Mouse (Mus musculus) midbrain, embryonic 15.5 days (tissue): ENCODE results near the gene Pcnx2. TPM values are rescaled to one million over a fixed set of nuclear protein-coding genes. Genes with fewer than 3 reads are reported as not detected.
A peak's percentile ranks its signal among the peaks of the same experiment; 100 is the strongest.

Experiments used
- ATAC-seq: fragments of 200-750 bp; cut with Nextera tagmentation; replicated peaks from 2 replicates; pipeline ENCODE4 v1.8.0; 2017; ENCODE audit warnings: moderate TSS enrichment
- H3K27ac ChIP-seq: fragments of 300-500 bp; sonication (generic); 2 replicates; pipeline ENCODE4 v1.5.1; 2015; ENCODE audit warnings: mild to moderate bottlenecking, inconsistent platforms
- H3K27me3 ChIP-seq: fragments of 300-500 bp; sonication (generic); replicated peaks from 2 replicates; pipeline ENCODE4 v1.6.1; 2015; ENCODE audit warnings: inconsistent platforms
- H3K36me3 ChIP-seq: fragments of 300-500 bp; sonication (generic); replicated peaks from 2 replicates; pipeline ENCODE4 v1.6.1; 2015; ENCODE audit warnings: inconsistent platforms
- H3K4me1 ChIP-seq: fragments of 300-500 bp; sonication (generic); 2 replicates; pipeline ENCODE4 v1.6.1; 2015; ENCODE audit warnings: inconsistent platforms
- H3K4me2 ChIP-seq: fragments of 300-500 bp; sonication (generic); 2 replicates; pipeline ENCODE4 v1.6.1; 2015; ENCODE audit warnings: inconsistent platforms, mild to moderate bottlenecking, moderate library complexity
- H3K4me3 ChIP-seq: fragments of 300-500 bp; sonication (generic); 2 replicates; pipeline ENCODE4 v1.5.1; 2015; ENCODE audit warnings: mild to moderate bottlenecking, inconsistent platforms
- H3K9ac ChIP-seq: fragments of 300-500 bp; sonication (generic); 2 replicates; pipeline ENCODE4 v1.6.1; 2015; ENCODE audit warnings: mild to moderate bottlenecking, inconsistent platforms
- H3K9me3 ChIP-seq: fragments of 300-500 bp; sonication (generic); 2 replicates; pipeline ENCODE4 v1.6.1; 2016; ENCODE audit warnings: inconsistent platforms
- WGBS: fragments of 180-500 bp; shearing (Covaris S2); methylation state at CpG from one replicate; pipeline ENCODE4 v1.1.7; 2015; ENCODE audit warnings: mixed read lengths; 5-methylcytosine and 5-hydroxymethylcytosine counted together
- polyA plus RNA-seq: library from polyadenylated mRNA; unstranded; fragments of >200 nt; fragmentation: Nextera tagmentation; extraction: Ambion mirVana; gene quantifications from 2 replicates; pipeline ENCODE4 v1.2.1, GENCODE M21; 2015

The Pcnx2 gene
- polyA plus RNA-seq, 1 experiment from 2014 or later: 7.5 TPM

DNA sequence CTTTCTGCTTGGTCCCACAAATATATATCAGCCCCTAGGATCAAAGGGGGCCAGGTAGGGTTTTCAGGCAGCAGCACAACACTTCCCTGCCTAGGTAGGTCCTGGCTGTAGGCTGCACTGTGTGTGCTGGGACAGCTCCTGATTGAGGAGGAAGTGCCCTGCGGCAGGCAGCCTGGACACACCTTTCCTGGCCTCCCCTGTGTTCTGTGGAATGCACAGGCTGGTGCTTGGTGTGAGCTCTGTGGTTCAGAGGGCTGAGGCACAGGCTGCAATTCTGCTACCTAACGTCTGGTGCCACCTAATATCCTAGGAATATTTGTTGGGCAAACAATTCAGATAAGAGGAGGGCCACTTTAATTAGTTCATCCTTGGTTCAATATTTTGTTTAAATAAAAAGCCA lies 156.3 kb downstream of the Pcnx2 start:
- Histone ChIP-seq H3K27me3 (no peaks in the 10 kb centered on the region), H3K4me2 (no peak overlapping the region), H3K4me3 (no peak overlapping the region), H3K9ac (no peak overlapping the region), H3K36me3 (no peaks in the 10 kb centered on the region), H3K4me1 (no peaks in the 10 kb centered on the region), H3K27ac (no peak overlapping the region), H3K9me3 (no peaks in the 10 kb centered on the region)
- 78% methylated on average over 2 of the region's 2 CpGs for WGBS
- no peak for ATAC-seq

DNA sequence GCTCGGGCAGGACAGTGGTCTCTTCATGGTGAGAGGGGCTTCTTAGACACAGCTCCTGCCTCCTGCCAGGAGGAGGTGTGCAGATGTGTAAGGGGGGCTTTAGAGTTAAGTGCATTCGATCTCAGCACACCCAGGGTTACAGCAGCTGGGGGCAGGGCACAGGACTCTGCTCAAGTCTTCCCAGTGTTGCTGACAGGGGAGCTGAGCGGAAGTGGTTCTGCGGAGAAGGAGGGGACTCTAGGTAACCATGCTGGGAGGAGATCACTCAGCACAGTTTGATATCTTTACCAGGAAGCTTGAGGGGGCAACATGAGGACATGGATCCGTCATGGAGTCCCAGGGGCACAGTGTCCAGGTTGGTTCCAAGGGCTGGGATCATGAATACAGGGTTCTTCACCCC lies 156.7 kb downstream of the Pcnx2 start:
- no peaks in the 10 kb centered on the region for H3K9me3 ChIP-seq
- H3K4me2 ChIP-seq: no peak overlapping the region
- no peak overlapping the region for H3K9ac ChIP-seq
- H3K27me3 ChIP-seq: no peaks in the 10 kb centered on the region
- H3K27ac ChIP-seq: no peak overlapping the region
- no peak for ATAC-seq
- no peaks in the 10 kb centered on the region for H3K36me3 ChIP-seq
- H3K4me3 ChIP-seq: no peak overlapping the region
- no peaks in the 10 kb centered on the region for H3K4me1 ChIP-seq
- 76% methylated on average over 5 of the region's 5 CpGs for WGBS

GRCm38 (mm10) chr8:125740655-125741054 lies 157.5 kb downstream of the Pcnx2 start:
- Histone ChIP-seq H3K4me1 (no peaks in the 10 kb centered on the region), H3K4me2 (no peak overlapping the region), H3K27ac (no peak overlapping the region), H3K9ac (no peak overlapping the region), H3K9me3 (no peaks in the 10 kb centered on the region), H3K4me3 (no peak overlapping the region), H3K27me3 (no peaks in the 10 kb centered on the region), H3K36me3 (no peaks in the 10 kb centered on the region)
- no peak for ATAC-seq
- 59% methylated on average over 10 of the region's 10 CpGs for WGBS

GRCm38 (mm10) chr8:125738956-125739355 lies 159.2 kb downstream of the Pcnx2 start:
- no peak overlapping the region for H3K4me2 ChIP-seq
- H3K27me3 ChIP-seq: no peaks in the 10 kb centered on the region
- no peak for ATAC-seq
- H3K4me1 ChIP-seq: peaks cover 5% of the 10 kb centered on the region; the same call in 1 of the 2 replicates
- H3K9me3 ChIP-seq: no peaks in the 10 kb centered on the region
- H3K4me3 ChIP-seq: no peak overlapping the region
- H3K36me3 ChIP-seq: no peaks in the 10 kb centered on the region
- no peak overlapping the region for H3K27ac ChIP-seq
- WGBS: 72% methylated on average over 4 of the region's 4 CpGs
- H3K9ac ChIP-seq: no peak overlapping the region

DNA sequence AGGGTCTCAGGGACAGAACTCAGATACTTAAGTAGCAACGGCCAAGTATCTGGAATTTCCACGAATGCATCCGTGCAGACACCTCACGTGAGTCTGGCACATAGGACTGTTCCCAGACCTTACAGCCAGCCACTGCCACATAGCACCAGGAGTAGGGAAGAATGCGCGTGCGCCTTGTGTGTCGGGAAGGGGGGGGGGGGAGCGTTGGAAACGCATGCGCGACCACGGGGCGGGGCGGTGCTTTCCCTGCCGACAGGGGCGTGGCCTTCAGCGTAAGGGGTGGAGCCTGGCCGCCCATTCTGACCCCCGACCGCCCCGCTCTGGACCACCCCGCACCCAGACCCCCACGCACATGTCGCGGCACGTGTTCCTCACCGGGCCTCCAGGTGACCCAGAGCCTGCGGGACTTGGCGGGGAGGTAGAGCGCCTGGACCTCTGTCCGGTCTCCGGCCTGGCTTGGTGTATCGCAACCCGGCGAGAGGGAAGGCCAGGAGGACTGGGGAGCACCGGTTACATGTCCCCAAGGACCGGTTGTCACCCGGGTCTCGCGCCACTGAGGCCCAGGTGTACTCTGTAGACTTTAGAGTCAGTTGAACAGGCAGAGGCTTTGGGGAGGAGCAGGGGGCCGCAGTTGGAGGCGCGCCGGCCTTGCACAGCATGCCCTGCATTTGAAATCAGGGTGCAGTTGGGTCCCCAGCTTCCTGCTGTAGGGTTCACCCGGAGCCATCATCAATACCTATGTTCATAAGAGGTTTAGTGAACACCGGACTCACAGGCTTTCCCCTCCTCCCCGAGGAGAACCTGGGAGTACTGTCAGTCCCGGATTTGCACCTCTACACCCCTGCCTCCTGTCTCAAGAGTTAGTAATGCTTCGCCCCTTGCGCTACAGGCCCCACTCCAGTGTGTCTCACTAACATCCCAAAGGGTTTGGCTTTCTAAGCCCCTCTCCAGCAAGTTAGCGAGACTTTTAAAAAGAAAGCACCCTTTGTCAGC lies 163.9 kb downstream of the Pcnx2 start:
- Histone ChIP-seq H3K4me1 (peaks cover 8% of the 10 kb centered on the region), H3K9me3 (no peaks in the 10 kb centered on the region), H3K36me3 (no peaks in the 10 kb centered on the region), H3K27ac (0 out of 2 replicates have a peak overlapping the region, but pooled peaks have one; percentile 27), H3K27me3 (no peaks in the 10 kb centered on the region), H3K9ac (peak overlapping the region; percentile 82), H3K4me3 (peak overlapping the region; percentile 79), H3K4me2 (peak overlapping the region; percentile 92)
- ATAC-seq: peak; percentile 95
- 6% methylated on average over 52 of the region's 52 CpGs for WGBS

DNA sequence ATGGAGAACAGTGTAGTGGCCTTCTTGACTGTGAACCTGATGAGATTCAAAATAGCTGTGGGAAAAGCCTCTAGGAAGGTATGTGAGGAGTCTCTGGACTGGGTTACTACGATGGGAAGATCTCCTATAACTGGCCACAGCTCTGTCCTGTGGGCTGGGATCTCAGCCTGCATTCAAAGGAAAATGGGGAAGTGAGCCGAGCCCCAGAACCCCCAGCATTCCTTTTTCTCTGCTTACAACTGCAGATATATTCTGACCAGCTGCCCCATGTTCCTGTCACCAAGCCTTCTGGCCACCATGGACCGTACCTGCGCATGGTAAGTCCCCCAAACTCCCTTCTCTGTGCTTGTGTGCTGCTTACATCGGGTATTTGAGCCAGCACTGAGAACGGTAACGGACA lies 168.4 kb downstream of the Pcnx2 start, which contains the start of gene Ntpcr:
TSS of gene Ntpcr (plus strand) at position 218 of the 400 bp plus-strand sequence.
- H3K27me3 ChIP-seq: no peaks in the 10 kb centered on the region
- H3K9me3 ChIP-seq: no peaks in the 10 kb centered on the region
- no peak for ATAC-seq
- no peak within 1 kb of the TSS for H3K9ac ChIP-seq
- no peak within 1 kb of the TSS for H3K4me2 ChIP-seq
- H3K36me3 ChIP-seq: no peaks in the 10 kb centered on the region
- no peak within 1 kb of the TSS for H3K27ac ChIP-seq
- peaks cover 7% of the 10 kb centered on the region for H3K4me1 ChIP-seq
- 84% methylated on average over 7 of the region's 7 CpGs for WGBS
- H3K4me3 ChIP-seq: no peak within 1 kb of the TSS

- Histone ChIP-seq H3K9me3 (no peaks in the 10 kb centered on the region), H3K27me3 (no peaks in the 10 kb centered on the region), H3K4me3 (no peak overlapping the region), H3K9ac (no peak overlapping the region), H3K36me3 (no peaks in the 10 kb centered on the region), H3K4me1 (no peaks in the 10 kb centered on the region), H3K4me2 (no peak overlapping the region), H3K27ac (no peak overlapping the region)
- no peak for ATAC-seq
- 59% methylated on average over 8 of the region's 8 CpGs for WGBS
Measured at GRCm38 (mm10) chr8:125727797-125728196, 170.3 kb downstream of the Pcnx2 start.

DNA sequence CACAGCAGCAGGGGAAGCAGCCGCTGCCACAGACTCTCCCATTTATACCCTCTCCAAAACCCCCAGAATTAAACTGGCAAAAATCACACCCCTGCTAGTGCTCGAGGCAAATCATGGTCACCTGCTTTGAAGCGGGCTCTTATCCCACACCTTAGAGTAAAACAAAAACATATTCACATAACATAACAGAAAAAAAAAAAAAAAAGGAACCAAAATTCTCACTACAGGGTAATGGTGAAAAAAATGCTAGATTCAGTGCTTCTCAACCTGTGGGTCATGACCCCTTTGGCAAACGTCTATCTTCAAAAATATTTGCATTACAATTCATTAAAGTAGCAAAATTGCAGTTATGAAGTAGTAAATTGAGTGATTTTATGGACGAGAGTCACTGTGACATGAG lies 171.1 kb downstream of the Pcnx2 start:
- no peak for ATAC-seq
- Histone ChIP-seq H3K9me3 (no peaks in the 10 kb centered on the region), H3K4me1 (no peaks in the 10 kb centered on the region), H3K4me3 (no peak overlapping the region), H3K36me3 (no peaks in the 10 kb centered on the region), H3K27ac (no peak overlapping the region), H3K9ac (no peak overlapping the region), H3K4me2 (no peak overlapping the region), H3K27me3 (no peaks in the 10 kb centered on the region)
- WGBS: 84% methylated on average over 5 of the region's 5 CpGs

- Histone ChIP-seq H3K4me3 (no peak overlapping the region), H3K27me3 (no peaks in the 10 kb centered on the region), H3K4me1 (no peaks in the 10 kb centered on the region), H3K36me3 (no peaks in the 10 kb centered on the region), H3K9me3 (no peaks in the 10 kb centered on the region), H3K27ac (no peak overlapping the region), H3K4me2 (no peak overlapping the region), H3K9ac (no peak overlapping the region)
- ATAC-seq: no peak
- WGBS: 95% methylated on average over 4 of the region's 4 CpGs
Measured at GRCm38 (mm10) chr8:125726143-125726542, 172.0 kb downstream of the Pcnx2 start.

- Histone ChIP-seq H3K36me3 (no peaks in the 10 kb centered on the region), H3K27ac (no peak overlapping the region), H3K4me1 (no peaks in the 10 kb centered on the region), H3K27me3 (no peaks in the 10 kb centered on the region), H3K9ac (no peak overlapping the region), H3K4me2 (no peak overlapping the region), H3K4me3 (no peak overlapping the region), H3K9me3 (no peaks in the 10 kb centered on the region)
- no peak for ATAC-seq
- WGBS: 82% methylated on average over 6 of the region's 6 CpGs
Measured at GRCm38 (mm10) chr8:125725037-125725820, 172.9 kb downstream of the Pcnx2 start.

GRCm38 (mm10) chr8:125723437-125723836 lies 174.7 kb downstream of the Pcnx2 start:
- Histone ChIP-seq H3K36me3 (no peaks in the 10 kb centered on the region), H3K9ac (no peak overlapping the region), H3K9me3 (no peaks in the 10 kb centered on the region), H3K4me2 (no peak overlapping the region), H3K27ac (no peak overlapping the region), H3K27me3 (no peaks in the 10 kb centered on the region), H3K4me1 (no peaks in the 10 kb centered on the region), H3K4me3 (no peak overlapping the region)
- ATAC-seq: no peak
- WGBS: 92% methylated on average over 6 of the region's 6 CpGs

- H3K4me1 ChIP-seq: no peaks in the 10 kb centered on the region
- H3K9me3 ChIP-seq: no peaks in the 10 kb centered on the region
- H3K36me3 ChIP-seq: no peaks in the 10 kb centered on the region
- ATAC-seq: no peak
- no peak overlapping the region for H3K27ac ChIP-seq
- no peak overlapping the region for H3K9ac ChIP-seq
- no peaks in the 10 kb centered on the region for H3K27me3 ChIP-seq
- H3K4me2 ChIP-seq: no peak overlapping the region
- WGBS: 89% methylated on average over 7 of the region's 7 CpGs
- no peak overlapping the region for H3K4me3 ChIP-seq
Measured at GRCm38 (mm10) chr8:125722675-125723074, 175.4 kb downstream of the Pcnx2 start.
